Mouse (Mus musculus): ENCODE results near the gene Trnau1ap. TPM values are rescaled to one million over a fixed set of nuclear protein-coding genes. Genes with fewer than 3 reads are reported as not detected.

The Trnau1ap gene
- total RNA-seq, 2 experiments from 2014 or later, result 20.1 to 22.1 TPM

DNA sequence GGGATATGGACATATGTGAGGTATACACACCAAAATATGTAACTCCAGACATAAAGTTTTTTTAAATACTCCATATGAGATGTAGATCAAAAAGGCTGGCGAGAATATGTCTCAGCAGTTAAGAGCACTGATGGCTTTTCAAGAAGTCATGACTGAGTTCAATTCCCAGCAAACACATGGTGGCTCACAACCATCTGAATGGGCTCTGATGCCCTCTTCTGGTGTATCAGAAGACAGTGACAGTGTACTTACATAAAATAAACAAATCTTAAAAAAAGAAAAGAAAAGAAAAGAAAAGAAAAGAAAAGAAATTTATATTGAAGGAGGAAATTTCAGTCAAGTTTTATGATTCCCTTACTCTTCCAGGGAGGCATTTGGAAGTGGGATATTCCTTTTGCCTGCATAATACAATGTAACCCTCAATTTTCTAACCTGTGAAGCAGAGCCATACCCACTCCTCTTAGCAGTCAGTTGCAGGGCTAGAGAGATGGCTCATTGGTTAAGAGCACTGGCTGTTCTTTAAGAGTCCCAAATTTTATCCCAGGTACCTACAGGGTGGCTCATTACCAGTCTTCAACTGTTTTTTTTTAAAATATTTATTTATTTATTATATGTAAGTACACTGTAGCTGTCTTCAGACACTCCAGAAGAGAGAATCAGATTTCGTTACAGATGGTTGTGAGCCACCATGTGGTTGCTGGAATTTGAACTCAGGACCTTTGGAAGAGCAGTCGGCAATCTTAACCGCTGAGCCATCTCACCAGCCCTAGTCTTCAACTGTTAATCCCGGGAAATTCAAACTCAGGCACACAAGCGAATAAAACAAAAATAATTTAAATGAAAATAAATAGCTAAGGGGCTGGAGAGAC, 60.2 kb downstream of the Trnau1ap start:
- no peak for DNase-seq (ENCODE audit: low spot score in 2 of 2)
- intact Hi-C loops (cut with DNase I), result no loop called here

- intact Hi-C loops (cut with DNase I), result loop anchor here (2.0 kb wide), 1 partner anchor 54 kb away; the partner anchor contains the start of gene Ythdf2
- DNase-seq (ENCODE audit: low spot score in 2 of 2), result no peak
Measured at GRCm38 (mm10) chr4:132266835-132267349, 62.4 kb downstream of the Trnau1ap start.

- no peak for DNase-seq (ENCODE audit: low spot score in 2 of 2)
- intact Hi-C loops (cut with DNase I), result no loop called here
Measured at GRCm38 (mm10) chr4:132263313-132263712, 66.0 kb downstream of the Trnau1ap start.

GRCm38 (mm10) chr4:132262358-132262616, 67.1 kb downstream of the Trnau1ap start:
- no peak for DNase-seq (ENCODE audit: low spot score in 2 of 2)
- intact Hi-C loops (cut with DNase I), result no loop called here

Other genes with a start within 250 kb of the Trnau1ap start
- 10 to 100 TPM; 11.9 to 12.4 TPM for gene Oprd1, start 185.1 kb downstream of the Trnau1ap start, total RNA-seq (2021)
- gene Ythdf2, start 117.2 kb downstream of the Trnau1ap start, total RNA-seq (2021), result 10 to 100 TPM; 40.8 to 44.5 TPM
- gene Gmeb1, start 67.9 kb downstream of the Trnau1ap start, total RNA-seq (2021), result 10 to 100 TPM; 25.1 to 25.9 TPM
- gene Taf12, start 55.2 kb downstream of the Trnau1ap start, total RNA-seq (2021), result 10 to 100 TPM; 16.9 to 18.3 TPM
- gene Rab42, start 26.2 kb downstream of the Trnau1ap start, total RNA-seq (2021), result 1 to 10 TPM in 1 of 2 experiments, under 1 TPM in 1; 0.61 to 1.3 TPM
- 10 to 100 TPM; 13.8 to 14.0 TPM for gene Rcc1, start 24.1 kb upstream of the Trnau1ap start, total RNA-seq (2021)
- 10 to 100 TPM in 1 of 2 experiments, 1 to 10 TPM in 1; 7.0 to 11.4 TPM for gene Phactr4, start 93.0 kb upstream of the Trnau1ap start, total RNA-seq (2021)
- gene Med18, start 134.4 kb upstream of the Trnau1ap start, total RNA-seq (2021), result 1 to 10 TPM; 8.0 to 8.2 TPM
- 10 to 100 TPM; 10.8 to 12.2 TPM for gene Sesn2, start 181.0 kb upstream of the Trnau1ap start, total RNA-seq (2021)
- gene Atpif1, start 204.1 kb upstream of the Trnau1ap start, total RNA-seq (2021), result 100 to 1,000 TPM; 629 to 641 TPM
- gene Dnajc8, start 206.0 kb upstream of the Trnau1ap start, total RNA-seq (2021), result 10 to 100 TPM; 76.0 to 79.0 TPM
- 1 to 10 TPM; 1.4 to 1.6 TPM for gene Ptafr, start 234.5 kb upstream of the Trnau1ap start, total RNA-seq (2021)